Comparison of ENCODE assay signal across 12 mouse cellular contexts in genomic region chr2:92640555-92640954, GRCm38 (mm10). TPM values are rescaled to one million over a fixed set of nuclear protein-coding genes. Genes with fewer than 3 reads are reported as not detected.
DNase-seq lines count a peak whose midpoint lies in the region; ATAC-seq lines count a peak whose summit lies in the region.
"Had no signal": no experiment of that assay in that cellular context is flagged by ENCODE, and none has a peak within 500 bp of the region (broad histone marks: within the 10 kb centered on the region; RNA-seq: fewer than 3 reads in every experiment).

No protein-coding gene starts in this region.

- peak overlapping the region; percentile 26 for H3K4me2 ChIP-seq in liver, embryonic 11.5 days
- H3K4me2 ChIP-seq in neural tube, embryonic 15.5 days = no peak overlapping the region
- H3K4me2 ChIP-seq: forebrain, embryonic 15.5 days had no signal

- no peak overlapping the region for H3K27ac ChIP-seq in liver, embryonic 11.5 days (ENCODE audit: low read depth, low read length)
- H3K27ac ChIP-seq in neural tube, embryonic 15.5 days (replicated peaks) = no peak overlapping the region
- H3K27ac ChIP-seq: forebrain, embryonic 15.5 days had no signal

- no peak overlapping the region for H3K9ac ChIP-seq in liver, embryonic 11.5 days (ENCODE audit: low read depth, low read length)
- H3K9ac ChIP-seq in neural tube, embryonic 15.5 days (replicated peaks) = no peak overlapping the region
- H3K9ac ChIP-seq: forebrain, embryonic 15.5 days had no signal

- H3K9me3 ChIP-seq in liver, embryonic 11.5 days (ENCODE audit: control insufficient read depth, low read length) = no peaks in the 10 kb centered on the region
- H3K9me3 ChIP-seq in neural tube, embryonic 15.5 days (replicated peaks) = no peaks in the 10 kb centered on the region
- H3K9me3 ChIP-seq: forebrain, embryonic 15.5 days had no signal

- ATAC-seq in liver, embryonic 11.5 days (replicated peaks; ENCODE audit: low FRiP score) = peak; percentile 66
- no peak for ATAC-seq in neural tube, embryonic 15.5 days (ENCODE audit: low FRiP score)
- ATAC-seq: forebrain, embryonic 15.5 days had no signal

- no peaks in the 10 kb centered on the region for H3K4me1 ChIP-seq in liver, embryonic 11.5 days (replicated peaks; ENCODE audit: control insufficient read depth, insufficient read depth, low read length)
- peaks cover 2% of the 10 kb centered on the region; the same call in 1 of the 2 replicates for H3K4me1 ChIP-seq in neural tube, embryonic 15.5 days
- H3K4me1 ChIP-seq: forebrain, embryonic 15.5 days had no signal

- no peaks in the 10 kb centered on the region for H3K27me3 ChIP-seq in liver, embryonic 11.5 days (replicated peaks; ENCODE audit: control insufficient read depth, insufficient read depth, low read length)
- H3K27me3 ChIP-seq in neural tube, embryonic 15.5 days (replicated peaks) = no peaks in the 10 kb centered on the region
- H3K27me3 ChIP-seq: forebrain, embryonic 15.5 days had no signal

- H3K4me3 ChIP-seq in liver, embryonic 11.5 days (ENCODE audit: low read depth, low read length) = no peak overlapping the region
- H3K4me3 ChIP-seq in neural tube, embryonic 15.5 days (replicated peaks) = no peak overlapping the region
- H3K4me3 ChIP-seq: forebrain, embryonic 15.5 days had no signal

- intact Hi-C loops in left cerebral cortex, postnatal 25 days (cut with DNase I) = no loop called here

- 15% methylated on average over 8 of the region's 8 CpGs for WGBS in liver, embryonic 11.5 days
- WGBS in neural tube, embryonic 15.5 days = 24% methylated on average over 8 of the region's 8 CpGs

- DNase-seq in adrenal gland, postnatal 14 days = peak; percentile 18
- no peak for DNase-seq in adrenal gland, postnatal 10 days
- peak; percentile 34 for DNase-seq in A20 (ENCODE audit: low read depth, low spot score)
- peak; percentile 58 for DNase-seq in embryo, embryonic 10 days (ENCODE audit: low spot score)
- no peak for DNase-seq in liver, embryonic 11.5 days (ENCODE audit: low spot score)
- no peak for DNase-seq in gastrocnemius, postnatal 25 days
- DNase-seq in left cerebral cortex, postnatal 25 days (ENCODE audit: low spot score in 2 of 2) = no peak
- DNase-seq: cerebellum, postnatal 10 days; kidney, adult 11 months; retina, postnatal 1 day had no signal

- no peaks in the 10 kb centered on the region for H3K36me3 ChIP-seq in liver, embryonic 11.5 days (ENCODE audit: control insufficient read depth, insufficient read depth, low read length)
- no peaks in the 10 kb centered on the region for H3K36me3 ChIP-seq in neural tube, embryonic 15.5 days
- H3K36me3 ChIP-seq: forebrain, embryonic 15.5 days had no signal

RNA-seq across cellular contexts. Expression of gene Chst1, which starts 41.0 kb away (rescaled TPM):
- total RNA-seq in adrenal gland, postnatal 14 days (2021) = 9.6 and 13.7 TPM in 2 replicates
- 10 to 100 TPM in 1 of 2 experiments, 1 to 10 TPM in 1; 9.6 to 13.0 TPM for total RNA-seq in adrenal gland, postnatal 10 days (2021)
- 1.1 TPM in 2 replicates for polyA plus RNA-seq in liver, embryonic 11.5 days (2014; fragmentation: Nextera tagmentation; extraction: Ambion mirVana)
- polyA plus RNA-seq in neural tube, embryonic 15.5 days (2015; fragmentation: Nextera tagmentation; extraction: Ambion mirVana) = 24.0 and 25.2 TPM in 2 replicates
- 1 to 10 TPM; 1.4 to 3.8 TPM for total RNA-seq in gastrocnemius, postnatal 25 days (2021)
- 100 to 1,000 TPM; 240 to 269 TPM for total RNA-seq in left cerebral cortex, postnatal 25 days (2021)

Comparison
In these comparisons a context has a peak if more than half of its experiments do, and no peak if none do; other contexts are left out.
1. DNase-seq: peak in adrenal gland, postnatal 14 days (single experiment), A20 (single experiment) and embryo, embryonic 10 days (single experiment); none in adrenal gland, postnatal 10 days (single experiment), liver, embryonic 11.5 days (single experiment), gastrocnemius, postnatal 25 days (single experiment) and left cerebral cortex, postnatal 25 days (0 of 2).
2. RNA of gene Chst1, which starts 41.0 kb away (total RNA-seq): 240 to 269 TPM in left cerebral cortex, postnatal 25 days; 9.6 to 13.0 TPM in adrenal gland, postnatal 10 days, 9.6 to 13.7 TPM in adrenal gland, postnatal 14 days and 1.4 to 3.8 TPM in gastrocnemius, postnatal 25 days; every median in the first group is over 10 times any median in the second.